Mouse (Mus musculus) cortical plate, adult 2 months (tissue): Measurements from ENCODE around the gene Podn. TPM values are rescaled to one million over a fixed set of nuclear protein-coding genes. Genes with fewer than 3 reads are reported as not detected.

ENCODE experiments used
- H3K27ac ChIP-seq: fragments of 200-500 bp; 2 replicates; pipeline ENCODE4 v1.5.1; 2012; ENCODE audit warnings: low read length, control low read depth, inconsistent platforms; ENCODE audit not compliant: insufficient read depth
- H3K4me1 ChIP-seq: fragments of 200-500 bp; 2 replicates; pipeline ENCODE4 v1.6.1; 2011; ENCODE audit warnings: low read length; ENCODE audit not compliant: control insufficient read depth, insufficient read depth
- H3K4me3 ChIP-seq: fragments of 200-500 bp; 2 replicates; pipeline ENCODE4 v1.5.1; 2011; ENCODE audit warnings: mild to moderate bottlenecking, low read length, control low read depth; ENCODE audit not compliant: insufficient read depth
- CTCF ChIP-seq: fragments of 200-500 bp; IDR thresholded peaks from 2 replicates; pipeline ENCODE4 v1.5.1; 2011; ENCODE audit warnings: mild to moderate bottlenecking, control low read depth, low read length; ENCODE audit not compliant: insufficient read depth; ENCODE audit errors: extremely low read depth
- POLR2A ChIP-seq: fragments of 200-500 bp; IDR thresholded peaks from 2 replicates; pipeline ENCODE4 v1.6.1; 2011; ENCODE audit warnings: mild to moderate bottlenecking, low read length, control low read depth; ENCODE audit not compliant: insufficient read depth; ENCODE audit errors: extremely low read depth
- polyA plus RNA-seq: library from polyadenylated mRNA; depleted of rRNA; stranded (reverse); fragments of >200 nt; gene quantifications from 2 replicates; pipeline ENCODE4 v1.2.3, GENCODE M21; 2012

The Podn gene
- polyA plus RNA-seq, 1 experiment = 12.4 TPM

DNA sequence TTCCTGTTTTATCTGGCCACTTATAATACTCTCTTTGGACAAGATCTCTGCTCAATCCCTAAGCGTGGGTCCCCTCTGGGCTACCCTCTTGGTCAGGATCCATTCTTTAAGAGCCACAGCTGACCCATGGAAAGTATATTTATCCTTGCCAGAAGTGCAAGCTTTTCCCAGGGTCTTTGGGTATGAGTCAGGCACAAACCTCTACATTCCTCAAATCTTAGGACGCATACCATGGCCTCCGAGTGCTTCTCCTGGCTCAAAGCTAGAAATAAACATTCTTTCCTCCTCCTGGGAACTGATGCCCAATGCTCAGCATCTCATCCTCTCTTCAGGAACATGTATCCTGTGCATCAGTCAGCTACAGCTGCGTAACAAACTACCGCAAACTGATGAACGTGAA lies 101.2 kb downstream of the Podn start:
- H3K27ac ChIP-seq = no peak overlapping the region
- TF ChIP-seq POLR2A (no peak), CTCF (no peak)
- H3K4me1 ChIP-seq = no peaks in the 10 kb centered on the region
- no peak overlapping the region for H3K4me3 ChIP-seq

DNA sequence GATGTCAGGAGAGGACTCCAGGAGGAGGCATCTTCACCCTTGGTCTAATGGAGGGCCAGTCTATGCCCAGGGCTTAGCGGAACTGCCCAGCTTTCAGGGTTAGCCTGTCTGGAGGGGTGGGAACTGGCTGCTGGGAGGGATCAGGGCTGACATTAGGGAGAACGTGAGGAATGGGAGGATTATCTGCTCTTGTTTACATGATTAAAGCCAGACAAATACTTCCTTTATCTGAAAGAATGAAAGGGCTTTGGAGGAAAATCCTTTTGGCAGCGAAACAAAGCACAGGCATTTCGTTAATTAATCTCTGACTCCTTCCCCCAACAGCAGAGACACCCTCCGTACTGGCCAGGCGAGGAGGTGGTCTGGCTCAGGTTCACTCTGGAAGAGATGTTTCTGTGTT lies 104.4 kb downstream of the Podn start:
- TF ChIP-seq CTCF (no peak), POLR2A (no peak)

GRCm38 (mm10) chr4:107990818-107991217 lies 105.4 kb downstream of the Podn start:
- TF ChIP-seq POLR2A (no peak), CTCF (no peak)
- Histone ChIP-seq H3K4me3 (no peak overlapping the region), H3K27ac (no peak overlapping the region), H3K4me1 (no peaks in the 10 kb centered on the region)

More for the DNA sequence above, 104.4 kb downstream of the Podn start:
- Histone ChIP-seq H3K4me1 (no peaks in the 10 kb centered on the region), H3K4me3 (no peak overlapping the region), H3K27ac (no peak overlapping the region)

GRCm38 (mm10) chr4:107988931-107989330 lies 107.3 kb downstream of the Podn start:
- no peak for TF ChIP-seq CTCF
- H3K4me3 ChIP-seq = no peak overlapping the region
- no peak overlapping the region for H3K27ac ChIP-seq
- peaks cover 2% of the 10 kb centered on the region; the same call in 1 of the 2 replicates for H3K4me1 ChIP-seq

DNA sequence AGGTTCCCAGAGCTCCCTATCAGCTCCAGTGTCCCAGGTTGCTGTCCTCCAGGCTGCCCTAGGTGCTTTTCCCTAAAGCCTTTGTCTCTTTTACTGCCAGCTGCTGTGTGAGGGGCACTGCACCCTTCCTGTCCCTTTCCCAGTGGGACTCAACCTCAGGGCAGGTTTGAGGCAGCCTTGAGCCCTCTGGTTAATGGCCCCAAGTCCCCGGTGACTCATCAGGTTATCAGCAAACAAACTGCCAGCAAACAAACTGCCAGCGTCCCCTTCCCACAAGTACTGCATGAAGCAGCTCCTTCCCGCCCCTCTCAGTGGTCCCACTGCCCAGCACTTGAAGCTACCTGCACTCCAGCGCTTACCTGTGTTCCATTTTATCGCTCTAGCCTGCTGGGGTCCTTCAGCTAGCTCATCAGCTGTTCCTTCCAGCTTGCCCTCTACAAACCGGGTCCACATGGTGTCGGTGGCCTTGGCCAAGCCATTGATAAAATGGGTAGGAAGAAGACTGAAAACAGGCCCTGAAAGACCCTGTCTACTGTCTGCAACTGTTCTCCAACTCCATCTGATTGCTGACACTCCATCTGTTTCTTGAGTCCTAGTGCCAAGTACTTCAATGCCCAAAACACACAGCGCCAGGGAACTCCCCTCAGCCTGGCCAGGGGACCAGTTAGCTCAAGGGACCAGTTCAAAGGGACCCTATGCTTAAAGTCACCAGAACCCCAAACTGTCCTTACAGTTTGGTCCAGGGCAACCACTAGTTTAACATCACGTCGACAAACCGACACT lies 109.7 kb downstream of the Podn start:
- Histone ChIP-seq H3K27ac (no peak overlapping the region), H3K4me1 (peaks cover 2% of the 10 kb centered on the region; the same call in 1 of the 2 replicates), H3K4me3 (no peak overlapping the region)
- TF ChIP-seq POLR2A (no peak), CTCF (no peak)

- no peak for TF ChIP-seq POLR2A
- TF ChIP-seq CTCF = no peak
Measured at GRCm38 (mm10) chr4:107985812-107986211, 110.4 kb downstream of the Podn start.

GRCm38 (mm10) chr4:107984282-107984981 lies 111.8 kb downstream of the Podn start:
- Histone ChIP-seq H3K4me3 (no peak overlapping the region), H3K27ac (no peak overlapping the region), H3K4me1 (peaks cover 2% of the 10 kb centered on the region; the same call in 1 of the 2 replicates)
- no peak for TF ChIP-seq CTCF
- no peak for TF ChIP-seq POLR2A

More at GRCm38 (mm10) chr4:107985812-107986211, 110.4 kb downstream of the Podn start:
- no peak overlapping the region for H3K27ac ChIP-seq
- no peak overlapping the region for H3K4me3 ChIP-seq
- H3K4me1 ChIP-seq = peaks cover 2% of the 10 kb centered on the region; the same call in 1 of the 2 replicates

DNA sequence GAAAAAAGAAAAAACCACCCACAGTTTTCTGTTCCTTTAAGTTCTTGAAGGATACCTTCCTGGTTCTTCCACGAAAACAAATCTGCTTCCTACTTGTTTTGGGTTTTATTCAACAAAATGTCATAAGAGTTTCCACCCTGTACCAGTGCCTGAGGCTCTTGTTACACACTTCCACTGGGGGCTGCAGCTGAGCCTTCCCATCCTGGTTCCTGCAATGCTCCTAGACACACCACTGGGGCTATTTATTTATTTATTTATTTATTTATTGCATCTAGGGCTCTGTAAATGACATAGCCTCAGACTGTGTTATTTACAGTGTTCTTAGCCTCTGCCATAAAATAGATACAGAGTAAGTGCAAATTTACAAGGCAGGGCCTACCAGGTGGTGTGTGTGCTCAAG lies 112.5 kb downstream of the Podn start:
- no peak overlapping the region for H3K27ac ChIP-seq
- peaks cover 2% of the 10 kb centered on the region; the same call in 1 of the 2 replicates for H3K4me1 ChIP-seq
- no peak overlapping the region for H3K4me3 ChIP-seq
- no peak for TF ChIP-seq CTCF
- TF ChIP-seq POLR2A = no peak

DNA sequence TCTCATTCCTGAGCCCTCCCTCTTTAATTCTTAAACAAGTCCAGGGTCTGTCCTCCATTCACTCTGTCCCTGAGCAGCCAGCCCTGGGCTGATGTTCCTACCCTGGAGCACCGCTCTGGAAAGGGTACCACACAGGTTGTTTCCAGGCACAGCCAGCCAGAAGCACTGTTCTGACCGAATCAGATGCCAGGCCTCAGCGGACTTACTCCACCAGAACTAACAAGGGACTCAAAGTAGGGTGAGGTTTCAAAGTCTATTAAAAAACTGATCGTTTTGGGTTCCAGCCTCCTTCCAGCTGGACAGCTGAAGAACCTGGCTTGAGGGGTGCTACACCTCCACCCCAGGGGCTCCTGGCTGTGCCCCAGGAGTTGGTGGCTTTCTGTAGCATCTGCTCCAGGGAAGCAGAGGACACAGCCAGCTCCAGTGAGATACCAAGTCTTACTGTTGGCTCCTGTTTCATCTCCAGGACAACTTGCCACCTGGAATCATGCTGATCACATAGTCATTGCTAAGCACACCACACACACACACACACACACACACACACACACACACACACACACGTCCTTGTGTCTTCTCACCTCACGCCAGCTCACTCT lies 116.1 kb downstream of the Podn start:
- H3K4me3 ChIP-seq = no peak overlapping the region
- peaks cover 2% of the 10 kb centered on the region; the same call in 1 of the 2 replicates for H3K4me1 ChIP-seq
- no peak for TF ChIP-seq POLR2A
- no peak for TF ChIP-seq CTCF
- no peak overlapping the region for H3K27ac ChIP-seq
